Mouse (Mus musculus): Measurements from ENCODE around the gene Rap1gap. TPM values are rescaled to one million over a fixed set of nuclear protein-coding genes. Genes with fewer than 3 reads are reported as not detected.

Gene Rap1gap
- total RNA-seq, 2 experiments from 2014 or later: 0.83 to 1.5 TPM

DNA sequence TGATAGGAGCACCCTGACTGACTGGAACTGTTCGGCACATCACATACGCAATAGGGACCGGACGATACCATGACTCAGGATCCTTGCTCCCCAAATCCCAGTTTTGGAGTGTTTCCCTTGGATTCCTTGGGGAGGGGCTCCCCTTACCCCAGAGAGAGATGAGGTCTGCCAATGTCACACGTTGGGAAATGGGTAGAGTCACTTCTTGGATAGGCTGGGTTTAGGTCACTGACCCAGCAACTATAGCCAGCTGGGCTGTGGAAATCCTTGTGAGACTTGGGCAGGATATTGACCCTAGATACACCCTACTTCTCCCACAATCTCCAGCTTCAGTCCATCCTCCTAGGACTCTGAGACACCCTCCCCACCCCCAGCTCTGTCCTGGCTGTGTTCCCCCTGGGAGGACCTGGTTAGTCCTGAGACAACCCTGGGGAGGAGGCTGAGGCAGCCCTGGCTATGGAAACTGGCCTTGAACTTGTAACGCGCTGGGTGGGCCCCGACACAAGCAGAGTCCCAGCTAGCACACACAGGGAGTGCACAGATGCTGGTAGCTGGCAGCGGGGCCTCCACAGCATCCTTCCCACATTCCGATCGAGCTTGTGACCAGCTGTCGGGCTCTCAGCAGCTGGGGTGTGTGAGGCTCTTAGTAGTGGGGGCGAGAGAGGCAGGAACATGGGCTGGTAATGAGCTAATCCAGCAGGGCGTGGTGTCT, 106.5 kb downstream of the Rap1gap start:
- no peak for ATAC-seq (replicated peaks; ENCODE audit: poor library complexity)

DNA sequence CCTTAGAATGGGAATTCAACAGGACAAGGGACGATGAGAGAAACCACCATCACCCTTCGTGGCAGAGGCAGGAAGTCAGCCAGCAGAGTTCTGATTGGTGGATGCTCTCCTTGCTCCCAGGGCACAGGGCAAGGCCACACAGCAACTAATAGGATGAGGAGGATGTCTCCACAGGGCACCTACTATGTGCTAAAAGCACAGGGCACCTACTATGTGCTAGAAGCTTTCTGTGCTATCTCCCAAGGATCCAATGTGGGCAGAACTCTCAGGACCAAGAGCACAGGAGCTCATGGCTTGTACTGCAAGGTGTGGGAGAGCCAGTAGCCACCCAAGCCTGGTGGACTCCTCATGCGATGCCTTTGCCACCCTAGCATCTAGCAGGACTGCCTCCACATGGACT, 107.2 kb downstream of the Rap1gap start:
- ATAC-seq (replicated peaks; ENCODE audit: poor library complexity): no peak

DNA sequence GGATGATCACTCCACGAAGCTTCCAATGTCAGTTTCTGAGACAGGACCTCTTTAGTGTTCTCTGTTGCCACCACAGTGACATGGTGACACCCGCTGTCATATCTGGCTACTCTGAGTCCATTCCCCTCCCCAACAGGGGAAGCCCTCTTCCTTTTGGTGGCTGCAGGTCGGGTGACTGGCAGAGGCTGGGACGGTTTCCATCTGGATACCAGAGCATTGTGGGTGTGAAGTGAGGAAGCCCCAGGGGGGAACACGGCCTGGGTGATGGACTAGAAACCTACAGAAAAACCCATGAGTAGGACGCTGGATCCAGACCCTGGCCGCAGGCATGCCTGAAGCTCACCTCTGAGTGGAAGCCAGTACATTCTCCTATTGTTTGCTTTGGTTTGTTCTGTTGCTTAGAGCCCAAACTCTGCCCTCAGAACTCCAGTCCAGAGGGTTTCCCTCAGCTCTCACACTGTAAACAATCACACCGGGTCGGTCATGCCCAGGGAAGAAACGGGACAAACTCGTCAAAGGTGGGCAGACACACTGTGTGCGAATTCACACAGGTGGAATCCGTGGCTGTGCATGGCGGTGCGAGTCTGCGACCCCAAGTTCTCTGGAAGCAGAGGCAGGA, 108.0 kb downstream of the Rap1gap start:
- no peak for ATAC-seq (replicated peaks; ENCODE audit: poor library complexity)

- no peak for ATAC-seq (replicated peaks; ENCODE audit: poor library complexity)
Measured at GRCm38 (mm10) chr4:137773369-137773899, 108.9 kb downstream of the Rap1gap start.

DNA sequence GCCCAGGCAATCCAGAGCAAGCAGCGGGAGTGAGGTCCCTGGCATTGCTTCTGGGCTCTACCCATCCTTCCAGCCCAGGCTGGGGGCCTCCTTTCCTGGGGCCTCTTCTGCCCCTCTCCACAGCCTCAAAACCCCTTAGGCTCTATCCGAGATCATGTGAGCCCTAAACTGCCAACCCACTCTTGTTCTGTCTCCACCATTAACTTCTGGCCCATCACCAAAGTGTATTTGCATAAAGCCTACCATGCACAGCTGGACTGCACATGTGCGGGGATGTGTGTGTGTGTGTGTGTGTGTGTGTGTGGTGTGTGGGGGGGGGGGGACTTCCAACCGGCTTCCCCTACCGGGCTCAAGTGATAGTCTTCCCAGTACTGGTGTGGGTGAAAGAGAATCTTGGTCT, 109.5 kb downstream of the Rap1gap start:
- no peak for ATAC-seq (replicated peaks; ENCODE audit: poor library complexity)

GRCm38 (mm10) chr4:137774505-137774904, 110.0 kb downstream of the Rap1gap start:
- no peak for ATAC-seq (replicated peaks; ENCODE audit: poor library complexity)

DNA sequence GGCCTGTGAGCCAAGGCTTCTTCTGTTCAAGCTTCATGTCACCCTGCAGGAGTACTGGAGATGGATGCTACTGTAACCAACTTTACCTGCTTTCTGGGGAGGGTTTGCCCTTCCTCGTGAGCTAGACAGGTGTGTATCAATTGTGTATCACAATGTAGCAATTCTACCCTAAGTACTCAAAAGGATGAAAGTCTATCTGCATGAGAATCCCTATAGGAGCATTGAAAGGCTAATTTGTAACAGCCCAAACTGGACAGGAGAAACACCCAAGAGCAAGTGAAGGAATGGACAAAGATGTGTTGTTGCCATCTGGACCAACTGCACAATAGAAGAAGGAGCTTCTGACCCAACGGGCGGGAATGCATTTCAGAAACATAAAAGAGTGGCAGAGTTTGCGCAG, 113.3 kb downstream of the Rap1gap start:
- no peak for ATAC-seq (replicated peaks; ENCODE audit: poor library complexity)

- ATAC-seq (replicated peaks; ENCODE audit: poor library complexity): no peak
Measured at GRCm38 (mm10) chr4:137778397-137779184, 114.1 kb downstream of the Rap1gap start.

Other genes starting within 250 kb of the Rap1gap start
- not detected in 2 replicates for gene Cela3b, start 234.2 kb upstream of the Rap1gap start, total RNA-seq (2015)
- not detected in 2 replicates for gene Cela3b, start 234.2 kb upstream of the Rap1gap start, total RNA-seq (2017)
- not detected in 2 replicates for gene 1700013G24Rik, start 211.4 kb upstream of the Rap1gap start, total RNA-seq (2015)
- not detected in 2 replicates for gene 1700013G24Rik, start 211.4 kb upstream of the Rap1gap start, total RNA-seq (2017)
- gene Hspg2, start 196.0 kb upstream of the Rap1gap start, total RNA-seq (2015): 0.37 TPM in 1 of 2 replicates, not detected in the other
- not detected in 2 replicates for gene Hspg2, start 196.0 kb upstream of the Rap1gap start, total RNA-seq (2017)
- not detected in 2 replicates for gene Ldlrad2, start 90.2 kb upstream of the Rap1gap start, total RNA-seq (2015)
- not detected in 2 replicates for gene Ldlrad2, start 90.2 kb upstream of the Rap1gap start, total RNA-seq (2017)
- 91.5 and 96.8 TPM in 2 replicates for gene Usp48, start 71.0 kb upstream of the Rap1gap start, total RNA-seq (2015)
- gene Usp48, start 71.0 kb upstream of the Rap1gap start, total RNA-seq (2017): 107 and 151 TPM in 2 replicates
- gene Alpl, start 131.7 kb downstream of the Rap1gap start, total RNA-seq (2015): not detected in 2 replicates
- gene Alpl, start 131.7 kb downstream of the Rap1gap start, total RNA-seq (2017): not detected in 2 replicates
- gene Ece1, start 197.5 kb downstream of the Rap1gap start, total RNA-seq (2015): 6.2 and 7.3 TPM in 2 replicates
- gene Ece1, start 197.5 kb downstream of the Rap1gap start, total RNA-seq (2017): 2.9 and 3.2 TPM in 2 replicates

Data from megakaryocyte progenitor cell, adult 5-6 weeks (primary cell).